Mouse (Mus musculus) kidney, embryonic 14.5 days (tissue): ENCODE results near the gene Slc9a3r1. TPM values are rescaled to one million over a fixed set of nuclear protein-coding genes. Genes with fewer than 3 reads are reported as not detected.
A peak's percentile ranks its signal among the peaks of the same experiment; 100 is the strongest.

ENCODE experiments used
- ATAC-seq: fragments of 200-750 bp; cut with Nextera tagmentation; 2 replicates; pipeline ENCODE4 v1.8.0; 2017; ENCODE audit warnings: moderate number of reproducible peaks, mild to moderate bottlenecking, moderate TSS enrichment, moderate library complexity; ENCODE audit not compliant: low FRiP score, low TSS enrichment
- H3K27ac ChIP-seq: fragments of 300-500 bp; sonication (generic); 2 replicates; pipeline ENCODE4 v1.5.1; 2014; ENCODE audit warnings: low read depth, mild to moderate bottlenecking, low read length, moderate library complexity, mixed read lengths
- H3K27me3 ChIP-seq: fragments of 300-500 bp; sonication (generic); 2 replicates; pipeline ENCODE4 v1.6.1; 2014; ENCODE audit warnings: mild to moderate bottlenecking, low read length; ENCODE audit not compliant: control insufficient read depth, insufficient read depth
- H3K36me3 ChIP-seq: fragments of 300-500 bp; sonication (generic); 2 replicates; pipeline ENCODE4 v1.6.1; 2014; ENCODE audit warnings: low read length, mixed read lengths; ENCODE audit not compliant: control insufficient read depth, insufficient read depth
- H3K4me1 ChIP-seq: fragments of 300-500 bp; sonication (generic); 2 replicates; pipeline ENCODE4 v1.6.1; 2014; ENCODE audit warnings: low read length, mixed read lengths; ENCODE audit not compliant: control insufficient read depth, insufficient read depth
- H3K4me2 ChIP-seq: fragments of 300-500 bp; sonication (generic); replicated peaks from 2 replicates; pipeline ENCODE4 v1.6.1; 2014; ENCODE audit warnings: low read depth, mild to moderate bottlenecking, low read length
- H3K4me3 ChIP-seq: fragments of 300-500 bp; sonication (generic); 2 replicates; pipeline ENCODE4 v1.5.1; 2014; ENCODE audit warnings: mild to moderate bottlenecking, low read length
- H3K9ac ChIP-seq: fragments of 300-500 bp; sonication (generic); 2 replicates; pipeline ENCODE4 v1.6.1; 2014; ENCODE audit warnings: low read depth, mild to moderate bottlenecking, low read length, moderate library complexity
- H3K9me3 ChIP-seq: fragments of 300-500 bp; sonication (generic); 2 replicates; pipeline ENCODE4 v1.6.1; 2016; ENCODE audit warnings: low read length; ENCODE audit not compliant: control insufficient read depth
- WGBS: fragments of 180-500 bp; shearing (Covaris S2); extraction: QIAGEN DNeasy Blood & Tissue Kit; methylation state at CpG from one replicate; pipeline ENCODE4 v1.1.7; 2014; 5-methylcytosine and 5-hydroxymethylcytosine counted together
- polyA plus RNA-seq: library from polyadenylated mRNA; unstranded; fragments of >200 nt; fragmentation: Nextera tagmentation; extraction: Ambion mirVana; gene quantifications from 2 replicates; pipeline ENCODE4 v1.2.1, GENCODE M21; 2014

Slc9a3r1 gene
- polyA plus RNA-seq, 1 experiment from 2014 or later: 110 TPM

GRCm38 (mm10) chr11:115223877-115224276, 60.7 kb downstream of the Slc9a3r1 start:
- Histone ChIP-seq H3K36me3 (no peaks in the 10 kb centered on the region), H3K4me1 (peaks cover 18% of the 10 kb centered on the region), H3K4me2 (no peak overlapping the region), H3K27me3 (peaks cover 9% of the 10 kb centered on the region; the same call in 1 of the 2 replicates), H3K27ac (no peak overlapping the region), H3K4me3 (no peak overlapping the region), H3K9me3 (no peaks in the 10 kb centered on the region), H3K9ac (no peak overlapping the region)
- 62% methylated on average over 6 of the region's 6 CpGs for WGBS
- no peak for ATAC-seq

DNA sequence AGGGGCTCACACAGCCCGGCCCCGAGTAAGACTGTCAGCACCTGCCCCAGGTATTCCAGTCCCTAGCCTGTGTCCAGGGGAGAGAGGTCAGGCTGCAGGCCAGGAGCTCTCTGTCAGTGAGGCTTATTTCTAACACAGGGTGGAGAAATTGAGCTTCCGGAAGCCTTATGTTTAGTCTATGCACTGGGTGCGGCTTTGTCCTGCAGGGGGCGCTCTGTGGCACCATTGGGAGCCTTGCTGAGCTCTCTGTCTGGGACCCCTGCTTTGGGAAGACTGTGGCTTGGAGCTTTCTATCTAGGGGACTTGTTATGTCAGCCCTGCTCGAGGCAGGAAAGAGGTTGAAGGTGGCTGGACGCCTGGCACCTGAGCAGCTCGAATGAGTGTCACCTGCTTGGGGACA, 61.7 kb downstream of the Slc9a3r1 start:
- H3K9me3 ChIP-seq: no peaks in the 10 kb centered on the region
- no peak overlapping the region for H3K27ac ChIP-seq
- peaks cover 7% of the 10 kb centered on the region; the same call in 1 of the 2 replicates for H3K27me3 ChIP-seq
- no peak overlapping the region for H3K9ac ChIP-seq
- peak; percentile 24; the same call in 1 of the 2 replicates for ATAC-seq
- no peak overlapping the region for H3K4me2 ChIP-seq
- H3K4me3 ChIP-seq: no peak overlapping the region
- no peaks in the 10 kb centered on the region for H3K36me3 ChIP-seq
- peaks cover 12% of the 10 kb centered on the region for H3K4me1 ChIP-seq
- WGBS: 43% methylated on average over 8 of the region's 8 CpGs

GRCm38 (mm10) chr11:115225301-115225700, 62.2 kb downstream of the Slc9a3r1 start:
- Histone ChIP-seq H3K4me1 (peaks cover 12% of the 10 kb centered on the region), H3K4me3 (no peak overlapping the region), H3K27ac (no peak overlapping the region), H3K4me2 (no peak overlapping the region), H3K9ac (no peak overlapping the region), H3K27me3 (peaks cover 7% of the 10 kb centered on the region; the same call in 1 of the 2 replicates), H3K36me3 (no peaks in the 10 kb centered on the region), H3K9me3 (no peaks in the 10 kb centered on the region)
- ATAC-seq: no peak
- 51% methylated on average over 6 of the region's 6 CpGs for WGBS

- no peak overlapping the region for H3K4me2 ChIP-seq
- no peak for ATAC-seq
- no peak overlapping the region for H3K27ac ChIP-seq
- peaks cover 8% of the 10 kb centered on the region for H3K27me3 ChIP-seq
- H3K9me3 ChIP-seq: no peaks in the 10 kb centered on the region
- 0 out of 2 replicates have a peak overlapping the region, but pooled peaks have one; percentile 12 for H3K9ac ChIP-seq
- H3K4me3 ChIP-seq: no peak overlapping the region
- WGBS: 63% methylated on average over 14 of the region's 14 CpGs
- peaks cover 16% of the 10 kb centered on the region for H3K4me1 ChIP-seq
- H3K36me3 ChIP-seq: no peaks in the 10 kb centered on the region; the same call in 1 of the 2 replicates
These were observed 63.8 kb downstream of the Slc9a3r1 start for GRCm38 (mm10) chr11:115226811-115227491.

- Histone ChIP-seq H3K27ac (no peak overlapping the region), H3K4me1 (peaks cover 12% of the 10 kb centered on the region), H3K4me2 (no peak overlapping the region), H3K9me3 (no peaks in the 10 kb centered on the region), H3K4me3 (no peak overlapping the region), H3K36me3 (no peaks in the 10 kb centered on the region; the same call in 1 of the 2 replicates), H3K9ac (no peak overlapping the region), H3K27me3 (peaks cover 11% of the 10 kb centered on the region)
- no peak for ATAC-seq
- WGBS: 33% methylated on average over 12 of the region's 12 CpGs
These were observed 64.5 kb downstream of the Slc9a3r1 start for GRCm38 (mm10) chr11:115227640-115228039.

DNA sequence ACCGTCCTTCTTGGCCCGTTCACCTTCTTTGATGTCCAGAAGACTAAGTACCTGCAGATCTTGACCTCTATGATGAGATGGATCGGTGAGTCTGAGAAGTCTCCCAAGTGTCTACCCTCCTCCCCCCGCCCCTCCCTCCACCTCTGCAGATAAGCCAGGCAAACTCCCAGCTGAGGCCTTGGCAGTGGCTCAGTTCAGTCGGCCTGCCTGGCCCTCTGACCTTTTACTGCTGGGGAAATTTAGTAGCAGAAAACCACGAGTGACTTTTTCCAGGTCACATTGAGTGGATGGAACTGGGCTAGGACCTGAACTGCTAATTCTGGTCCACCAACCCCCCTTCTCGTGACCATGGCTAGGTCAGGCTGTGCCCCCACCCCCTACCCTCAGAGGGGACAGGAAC, 65.3 kb downstream of the Slc9a3r1 start:
- no peak for ATAC-seq
- H3K27me3 ChIP-seq: peaks cover 16% of the 10 kb centered on the region; the same call in 1 of the 2 replicates
- H3K36me3 ChIP-seq: no peaks in the 10 kb centered on the region; the same call in 1 of the 2 replicates
- H3K4me2 ChIP-seq: no peak overlapping the region
- H3K4me3 ChIP-seq: no peak overlapping the region
- no peak overlapping the region for H3K27ac ChIP-seq
- H3K9me3 ChIP-seq: no peaks in the 10 kb centered on the region
- WGBS: 45% methylated on average over 7 of the region's 7 CpGs
- no peak overlapping the region for H3K9ac ChIP-seq
- H3K4me1 ChIP-seq: peaks cover 11% of the 10 kb centered on the region

DNA sequence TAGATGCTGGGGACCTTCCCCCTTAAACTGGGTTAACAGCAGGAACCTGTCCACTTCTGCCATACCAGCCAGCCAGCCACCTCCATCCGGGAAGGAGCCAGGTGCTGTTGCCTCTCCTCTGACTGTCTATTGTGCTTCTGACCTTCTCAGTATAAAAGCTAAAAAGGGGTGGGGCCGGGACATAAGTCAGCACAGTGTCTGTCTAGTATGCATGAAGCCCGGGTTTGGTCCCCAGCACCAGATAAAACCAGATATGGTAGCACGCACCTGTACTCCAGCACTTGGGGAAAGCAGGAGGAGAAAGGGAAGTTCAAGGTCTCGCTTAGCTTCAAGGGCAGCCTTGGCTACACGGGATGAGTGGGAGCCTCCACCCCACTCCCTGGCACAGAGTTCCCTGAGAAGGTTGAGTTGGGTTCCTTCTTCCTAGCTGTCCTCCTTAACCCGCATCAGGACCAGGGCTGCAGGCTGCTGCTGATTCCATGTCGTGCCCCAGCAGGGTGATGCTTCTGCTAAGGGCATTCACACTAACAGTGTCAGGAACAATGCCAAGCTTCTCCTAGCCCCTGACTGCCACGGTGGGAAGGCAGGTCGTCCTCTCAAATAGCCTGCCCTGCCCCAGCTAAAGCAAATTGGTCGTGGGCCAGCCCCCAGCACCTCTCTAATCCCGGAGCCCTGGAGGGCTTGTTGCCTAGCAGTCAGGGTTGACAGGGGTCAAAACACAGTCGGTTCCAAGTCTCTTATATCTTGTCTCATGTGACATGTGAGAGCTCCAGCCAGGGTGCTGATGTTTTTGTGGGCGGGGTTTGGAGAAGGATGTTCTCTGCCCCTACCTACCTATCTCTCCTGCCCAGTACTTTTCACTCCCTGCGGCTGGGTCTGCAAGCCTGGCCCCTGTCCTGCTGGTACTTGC, 66.1 kb downstream of the Slc9a3r1 start:
- H3K27ac ChIP-seq: no peak overlapping the region

More for the DNA sequence above, 66.1 kb downstream of the Slc9a3r1 start:
- WGBS: 49% methylated on average over 15 of the region's 15 CpGs
- Histone ChIP-seq H3K9me3 (no peaks in the 10 kb centered on the region), H3K36me3 (no peaks in the 10 kb centered on the region; the same call in 1 of the 2 replicates), H3K4me1 (peaks cover 13% of the 10 kb centered on the region), H3K9ac (no peak overlapping the region), H3K4me2 (no peak overlapping the region), H3K4me3 (no peak overlapping the region), H3K27me3 (peaks cover 15% of the 10 kb centered on the region; the same call in 1 of the 2 replicates)
- no peak for ATAC-seq
